ENCODE assay signal across 9 mouse cellular contexts in the genomic region with DNA sequence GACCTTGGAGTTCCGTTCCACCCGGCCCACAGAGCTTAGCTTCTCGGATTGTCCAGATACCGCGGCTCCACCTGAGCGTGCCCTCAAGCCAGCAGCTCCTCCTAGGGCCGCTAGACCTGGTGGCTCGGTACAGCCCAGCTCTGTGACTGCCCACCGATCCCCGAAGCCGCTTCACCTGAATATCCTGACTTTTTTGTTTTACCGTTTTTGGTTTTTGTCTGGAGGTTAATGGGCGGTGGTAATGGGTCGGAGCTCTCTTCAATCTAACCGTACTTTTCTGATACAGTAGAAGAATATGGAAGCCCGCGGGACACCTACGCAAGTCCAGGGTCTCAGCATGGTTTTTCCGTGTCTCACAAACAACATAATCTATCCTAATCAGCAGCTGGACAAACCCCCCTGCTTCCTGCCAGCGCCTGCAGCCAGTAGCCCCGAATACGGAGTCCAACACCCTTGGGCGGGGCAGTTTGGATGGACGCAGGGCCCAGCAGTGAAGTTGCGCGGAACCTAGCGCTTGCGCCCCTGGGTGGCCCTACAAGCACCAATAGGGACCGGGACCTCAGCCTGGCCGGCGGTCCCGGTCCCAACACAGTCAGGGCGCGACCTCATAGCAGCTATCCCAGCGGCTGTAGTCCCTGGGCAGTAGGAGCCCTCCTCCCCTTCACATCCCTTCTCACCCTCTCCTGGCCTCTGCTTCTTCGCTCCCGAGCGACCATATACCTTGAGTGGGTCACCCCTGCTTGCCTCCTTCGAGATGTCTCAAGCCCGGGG. TPM values are rescaled to one million over a fixed set of nuclear protein-coding genes. Genes with fewer than 3 reads are reported as not detected.
A peak's percentile ranks its signal among the peaks of the same experiment; 100 is the strongest.
DNase-seq lines count a peak whose midpoint lies in the region; ATAC-seq and TF ChIP-seq lines count a peak whose summit lies in the region.
"Had no signal": no experiment of that assay in that cellular context is flagged by ENCODE, and none has a peak within 500 bp of the region (broad histone marks: within the 10 kb centered on the region; RNA-seq: fewer than 3 reads in every experiment).

No protein-coding gene starts in this region.

- whole genome bisulfite sequencing in midbrain, embryonic 11.5 days, result under 1% methylated on average over 40 of the region's 40 CpGs
- under 1% methylated on average over 40 of the region's 40 CpGs for WGBS in midbrain, embryonic 16.5 days
- WGBS in heart, postnatal 0 days, result 1% methylated on average over 40 of the region's 40 CpGs
- WGBS in limb, embryonic 12.5 days, result under 1% methylated on average over 40 of the region's 40 CpGs

- no peak overlapping the region for H3K4me3 ChIP-seq in midbrain, embryonic 11.5 days (ENCODE audit: low read depth, low read length)
- H3K4me3 ChIP-seq in midbrain, embryonic 16.5 days (ENCODE audit: low read depth, low read length), result no peak overlapping the region
- peak overlapping the region; percentile 40 for H3K4me3 ChIP-seq in heart, postnatal 0 days (ENCODE audit: low read depth, low read length)
- H3K4me3 ChIP-seq in limb, embryonic 12.5 days (replicated peaks), result peak overlapping the region; percentile 13; the same call in 1 of the 2 replicates

- no peak overlapping the region for H3K9ac ChIP-seq in midbrain, embryonic 11.5 days (ENCODE audit: low read length)
- no peak overlapping the region for H3K9ac ChIP-seq in midbrain, embryonic 16.5 days (ENCODE audit: low read depth, low read length)
- no peak overlapping the region for H3K9ac ChIP-seq in heart, postnatal 0 days (replicated peaks; ENCODE audit: low read depth, low read length)
- no peak overlapping the region for H3K9ac ChIP-seq in limb, embryonic 12.5 days (replicated peaks)

- 0 out of 2 replicates have a peak, but pooled peaks have one; percentile 17 for ATAC-seq in midbrain, embryonic 11.5 days (ENCODE audit: low FRiP score)
- ATAC-seq in midbrain, embryonic 16.5 days, result no peak
- no peak for ATAC-seq in heart, postnatal 0 days (ENCODE audit: insufficient read depth, low read depth)
- ATAC-seq in limb, embryonic 12.5 days (ENCODE audit: insufficient number of reproducible peaks, insufficient read depth, low FRiP score, low TSS enrichment, low read depth), result no peak

- no peak for TF ChIP-seq CTCF in heart, postnatal 0 days (IDR thresholded peaks at IDR 0.05; ENCODE audit: low read depth)

- intact Hi-C loops in left cerebral cortex, postnatal 4 days (cut with DNase I), result no loop called here

- H3K4me1 ChIP-seq in midbrain, embryonic 11.5 days (ENCODE audit: control insufficient read depth, insufficient read depth, low read length), result peaks cover 5% of the 10 kb centered on the region; the same call in 1 of the 2 replicates
- no peaks in the 10 kb centered on the region for H3K4me1 ChIP-seq in midbrain, embryonic 16.5 days (ENCODE audit: control insufficient read depth, insufficient read depth, low read length)
- no peaks in the 10 kb centered on the region for H3K4me1 ChIP-seq in heart, postnatal 0 days (ENCODE audit: control insufficient read depth, insufficient read depth)
- H3K4me1 ChIP-seq in limb, embryonic 12.5 days (replicated peaks), result peaks cover 4% of the 10 kb centered on the region; the same call in 1 of the 2 replicates

- no peak overlapping the region for H3K4me2 ChIP-seq in midbrain, embryonic 11.5 days
- H3K4me2 ChIP-seq in midbrain, embryonic 16.5 days (ENCODE audit: low read length), result no peak overlapping the region
- H3K4me2 ChIP-seq in heart, postnatal 0 days (ENCODE audit: low read depth, low read length), result peak overlapping the region; percentile 56
- H3K4me2 ChIP-seq in limb, embryonic 12.5 days, result peak overlapping the region; percentile 32

- H3K36me3 ChIP-seq in midbrain, embryonic 11.5 days (ENCODE audit: control insufficient read depth, insufficient read depth, low read length), result no peaks in the 10 kb centered on the region
- H3K36me3 ChIP-seq in midbrain, embryonic 16.5 days (ENCODE audit: control insufficient read depth, insufficient read depth, low read length), result no peaks in the 10 kb centered on the region
- no peaks in the 10 kb centered on the region for H3K36me3 ChIP-seq in heart, postnatal 0 days (replicated peaks; ENCODE audit: control insufficient read depth, insufficient read depth, low read length)
- H3K36me3 ChIP-seq in limb, embryonic 12.5 days, result no peaks in the 10 kb centered on the region

- no peak for TF ChIP-seq EP300 in heart, postnatal 0 days (IDR thresholded peaks at IDR 0.05; ENCODE audit: low read depth)

- peak; percentile 96 for DNase-seq in midbrain, embryonic 11.5 days (ENCODE audit: low spot score, missing footprints)
- DNase-seq in heart, postnatal 0 days (ENCODE audit: low spot score), result no peak
- peak; percentile 79 for DNase-seq in yolk sac, embryonic 10.5 days (ENCODE audit: low spot score)
- no peak for DNase-seq in left cerebral cortex, postnatal 4 days
- no peak for DNase-seq in gastrocnemius, postnatal 4 days (ENCODE audit: low spot score in 2 of 2)
- DNase-seq: cerebellum, postnatal 36 days had no signal

- peaks cover 86% of the 10 kb centered on the region for H3K27me3 ChIP-seq in midbrain, embryonic 11.5 days (ENCODE audit: control insufficient read depth, insufficient read depth, low read length)
- H3K27me3 ChIP-seq in midbrain, embryonic 16.5 days (ENCODE audit: control insufficient read depth, insufficient read depth, low read depth, low read length), result peaks cover 51% of the 10 kb centered on the region
- peaks cover 84% of the 10 kb centered on the region for H3K27me3 ChIP-seq in heart, postnatal 0 days (ENCODE audit: control insufficient read depth, insufficient read depth, low read length)
- peaks cover 93% of the 10 kb centered on the region for H3K27me3 ChIP-seq in limb, embryonic 12.5 days

- H3K27ac ChIP-seq in midbrain, embryonic 11.5 days (ENCODE audit: low read depth, low read length), result no peak overlapping the region
- no peak overlapping the region for H3K27ac ChIP-seq in midbrain, embryonic 16.5 days (ENCODE audit: low read length)
- no peak overlapping the region for H3K27ac ChIP-seq in heart, postnatal 0 days (ENCODE audit: low read depth)
- H3K27ac ChIP-seq in limb, embryonic 12.5 days, result no peak overlapping the region
- H3K27ac ChIP-seq: macrophage had no signal

- H3K9me3 ChIP-seq in midbrain, embryonic 11.5 days (ENCODE audit: control insufficient read depth, low read length), result no peaks in the 10 kb centered on the region
- H3K9me3 ChIP-seq in midbrain, embryonic 16.5 days (replicated peaks; ENCODE audit: control insufficient read depth, low read length, poor library complexity, severe bottlenecking), result no peaks in the 10 kb centered on the region
- no peaks in the 10 kb centered on the region for H3K9me3 ChIP-seq in heart, postnatal 0 days (replicated peaks; ENCODE audit: control insufficient read depth, low read length)
- no peaks in the 10 kb centered on the region for H3K9me3 ChIP-seq in limb, embryonic 12.5 days

RNA-seq across cellular contexts. Expression of gene Pitx2, which starts 25.3 kb away (rescaled TPM):
- polyA plus RNA-seq in midbrain, embryonic 11.5 days (2014; fragmentation: Nextera tagmentation; extraction: Ambion mirVana), result 53.7 and 56.3 TPM in 2 replicates
- polyA plus RNA-seq in midbrain, embryonic 16.5 days (2015; fragmentation: Nextera tagmentation; extraction: Ambion mirVana), result 29.0 and 37.9 TPM in 2 replicates
- 3.9 and 4.1 TPM in 2 replicates for total RNA-seq in heart, postnatal 0 days (2014; rRNA removed; ENCODE audit: low replicate concordance)
- polyA plus RNA-seq in heart, postnatal 0 days (2015; fragmentation: Nextera tagmentation; extraction: Ambion mirVana), result 11.7 and 13.0 TPM in 2 replicates
- polyA plus RNA-seq in limb, embryonic 12.5 days (2016; fragmentation: Nextera tagmentation; extraction: Ambion mirVana), result 34.8 and 35.6 TPM in 2 replicates
- total RNA-seq in left cerebral cortex, postnatal 4 days (2021), result not detected
- total RNA-seq in gastrocnemius, postnatal 4 days (2021), result 10 to 100 TPM; 19.0 to 19.6 TPM
- polyA plus RNA-seq: macrophage had no signal

Comparison
In these comparisons a context has a peak if more than half of its experiments do, and no peak if none do; other contexts are left out.
1. DNase-seq: peak in midbrain, embryonic 11.5 days (single experiment) and yolk sac, embryonic 10.5 days (single experiment); none in heart, postnatal 0 days (single experiment), left cerebral cortex, postnatal 4 days (single experiment) and gastrocnemius, postnatal 4 days (0 of 2).
2. H3K4me2 ChIP-seq: peak in heart, postnatal 0 days (single experiment) and limb, embryonic 12.5 days (single experiment); none in midbrain, embryonic 11.5 days (single experiment) and midbrain, embryonic 16.5 days (single experiment).
3. H3K4me3 ChIP-seq: peak in heart, postnatal 0 days (single experiment) and limb, embryonic 12.5 days (single experiment); none in midbrain, embryonic 11.5 days (single experiment) and midbrain, embryonic 16.5 days (single experiment).